Mouse (Mus musculus) common myeloid progenitor, adult 5-6 weeks (primary cell): Measurements from ENCODE around the gene Oasl2. TPM values are rescaled to one million over a fixed set of nuclear protein-coding genes. Genes with fewer than 3 reads are reported as not detected.
A peak's percentile ranks its signal among the peaks of the same experiment; 100 is the strongest.
"Not testable (repeated sequence)": the region's sequence is repeated elsewhere in the genome, so short reads cannot be mapped to it uniquely, and the experiment has no call there.

ENCODE experiments used
- ATAC-seq: replicated peaks from 2 replicates; pipeline ENCODE4 v1.8.0; 2016; ENCODE audit warnings: low read depth, mild to moderate bottlenecking, moderate TSS enrichment, inconsistent platforms; ENCODE audit not compliant: poor library complexity, severe bottlenecking
- total RNA-seq: library from RNA; stranded (forward); fragments of 200-1000, 187-1606 nt; gene quantifications from 2 replicates; pipeline ENCODE4 v1.2.3, GENCODE M21; 2017

Oasl2 gene
- 9.4 and 10.8 TPM in 2 replicates for total RNA-seq

DNA sequence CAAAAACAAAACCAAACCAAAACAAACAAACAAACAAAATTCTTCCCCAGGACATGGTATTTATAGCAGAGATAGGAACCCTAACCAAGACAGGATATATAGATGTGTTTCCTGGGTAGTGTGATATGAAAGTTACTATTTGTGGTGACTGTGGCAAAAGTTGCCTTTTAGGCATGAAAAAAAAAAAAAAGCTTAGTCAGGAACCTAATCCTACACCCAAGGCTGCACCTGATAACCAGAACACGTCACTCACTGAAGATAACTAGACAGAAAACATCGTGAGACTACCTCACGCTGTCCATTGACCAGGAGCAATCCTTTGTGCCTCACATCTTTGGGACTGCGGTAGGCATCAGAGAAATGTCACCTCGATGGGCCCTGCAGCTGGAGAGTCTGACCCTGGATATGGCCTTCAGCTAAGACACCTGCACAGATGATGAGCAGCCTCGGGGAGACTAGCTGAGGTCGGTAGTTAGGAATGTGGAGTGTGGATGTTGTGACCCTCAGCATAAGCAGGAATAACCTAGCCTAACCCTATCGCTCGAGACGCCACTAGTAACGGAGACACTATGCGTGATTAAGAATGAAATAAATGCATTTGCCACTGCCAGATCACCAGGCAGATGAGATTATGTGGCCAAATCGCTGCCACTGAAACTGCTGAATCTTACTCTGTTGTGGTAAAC, at the start of gene Oasl2:
Gene Oasl2, plus strand, starts transcription at position 249 of the 686 bp plus-strand sequence.
- peak; percentile 60 for ATAC-seq

DNA sequence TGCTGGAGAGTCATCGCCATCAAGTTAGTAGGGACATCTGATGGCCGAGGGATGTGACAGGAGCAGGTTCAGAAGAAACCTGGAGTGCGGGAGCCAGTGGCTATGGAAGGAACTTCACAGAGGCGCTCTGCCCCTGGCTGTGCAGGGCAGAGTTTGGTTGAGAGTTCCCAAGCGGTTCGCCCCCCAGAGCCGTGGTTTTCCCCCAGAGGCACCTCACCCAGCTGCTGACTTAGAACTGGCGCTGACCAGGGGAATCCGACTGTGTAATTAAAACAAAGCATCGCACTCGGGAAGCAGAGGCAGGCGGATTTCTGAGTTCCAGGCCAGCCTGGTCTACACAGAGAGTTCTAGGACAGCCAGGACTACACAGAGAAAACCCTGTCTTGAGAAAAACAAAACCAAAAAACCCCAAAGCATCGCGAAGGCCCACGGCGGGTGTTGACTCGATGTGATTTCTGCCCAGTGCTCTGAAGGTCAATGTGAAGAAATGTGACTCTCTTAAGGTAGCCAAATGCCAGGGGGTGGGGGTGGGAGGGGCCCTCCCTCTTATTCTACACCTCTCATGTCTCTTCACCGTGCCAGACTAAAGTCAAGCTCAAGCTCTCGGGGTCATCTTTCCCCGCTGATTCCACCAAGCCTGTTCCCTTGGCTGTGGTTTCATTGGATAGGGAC, 45.0 kb upstream of the Oasl2 start:
- ATAC-seq = no peak

DNA sequence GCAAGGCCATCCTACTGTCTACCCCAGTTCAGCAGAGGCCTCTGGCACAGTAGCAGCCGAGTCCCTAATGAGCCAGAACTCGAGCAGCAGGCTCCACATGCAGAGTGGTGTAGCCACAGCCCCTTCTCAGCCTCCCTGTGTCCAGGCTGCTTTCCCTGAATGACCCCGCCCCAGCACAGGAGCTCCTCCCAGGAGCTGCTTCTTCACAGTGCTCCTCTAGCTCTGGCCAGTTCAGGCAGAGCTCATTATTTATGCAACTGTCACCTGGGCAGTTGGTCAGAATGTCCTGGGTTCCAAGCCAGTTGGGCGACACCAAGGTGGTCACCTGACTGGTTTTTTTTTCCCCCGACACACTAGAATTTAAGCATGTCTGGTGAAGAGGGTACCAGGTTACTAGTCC, 43.4 kb upstream of the Oasl2 start, which contains the start of gene 4930519G04Rik:
Gene 4930519G04Rik, plus strand, starts transcription at position 301 of the 400 bp plus-strand sequence.
- not testable (repeated sequence) for ATAC-seq

DNA sequence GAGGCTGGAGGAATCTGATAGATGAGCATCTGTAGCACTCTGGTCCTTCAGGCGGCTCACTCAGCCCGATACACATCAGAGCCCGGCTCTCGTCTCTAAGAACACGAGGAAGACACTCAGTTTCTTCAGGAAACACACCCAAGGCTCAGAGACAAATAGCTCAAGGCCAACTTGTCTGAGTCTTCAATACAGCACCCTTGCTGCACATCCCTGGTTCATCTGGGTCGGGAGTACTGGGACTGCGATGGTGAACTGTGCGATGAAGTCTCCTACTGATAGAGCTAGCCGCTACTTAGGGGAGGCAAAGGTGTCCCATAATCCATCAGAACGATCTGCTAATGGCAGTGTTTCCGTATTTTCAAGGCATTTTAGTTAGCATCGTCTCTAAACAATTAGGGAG, 38.2 kb upstream of the Oasl2 start, which contains the start of gene Gm9936:
Gene Gm9936, minus strand, starts transcription at position 101 of the 400 bp plus-strand sequence.
- no peak for ATAC-seq

GRCm38 (mm10) chr5:114859253-114859652, 37.5 kb upstream of the Oasl2 start:
- ATAC-seq = peak; percentile 80; the same call in 1 of the 2 replicates

DNA sequence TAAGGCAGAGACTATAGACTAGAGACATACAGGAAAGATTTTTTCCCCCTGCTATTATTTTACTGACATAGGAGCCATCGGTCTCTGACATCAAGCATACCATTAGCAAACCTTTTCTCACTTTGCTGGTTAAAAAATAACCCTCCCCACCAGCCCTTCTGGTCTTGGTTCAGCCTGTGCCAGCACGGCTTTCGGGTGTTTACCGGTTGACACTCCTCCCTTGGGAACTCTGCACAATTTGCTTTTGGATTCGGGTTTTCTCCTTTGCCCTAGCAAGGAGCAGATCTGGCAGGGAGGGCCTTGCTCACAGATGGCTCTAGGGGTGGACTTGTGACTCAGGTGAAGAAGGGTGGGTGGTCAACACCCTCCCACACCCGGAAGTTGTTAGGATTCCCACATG, 35.0 kb upstream of the Oasl2 start:
- no peak for ATAC-seq

- ATAC-seq = no peak
Measured at GRCm38 (mm10) chr5:114864813-114865212, 31.9 kb upstream of the Oasl2 start.

DNA sequence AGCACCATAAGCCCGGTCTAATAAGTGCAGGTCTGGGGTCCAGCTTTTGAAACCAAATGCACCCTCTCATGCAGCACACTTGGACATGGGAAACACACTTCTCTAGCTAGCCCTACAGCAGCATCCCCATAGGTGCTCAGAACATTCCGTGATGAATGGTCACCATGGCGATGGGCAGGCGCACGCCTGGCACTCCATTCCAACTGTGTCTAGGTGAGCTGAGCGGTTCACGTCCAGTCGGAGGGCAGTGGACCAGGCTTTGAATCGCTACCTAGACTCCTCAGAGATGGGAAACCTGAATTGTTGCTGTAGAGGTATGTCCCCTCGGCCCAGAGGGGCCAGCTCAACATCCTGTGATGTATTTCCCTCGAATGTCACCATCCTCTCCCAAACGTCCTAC, 31.5 kb upstream of the Oasl2 start:
- no peak for ATAC-seq

DNA sequence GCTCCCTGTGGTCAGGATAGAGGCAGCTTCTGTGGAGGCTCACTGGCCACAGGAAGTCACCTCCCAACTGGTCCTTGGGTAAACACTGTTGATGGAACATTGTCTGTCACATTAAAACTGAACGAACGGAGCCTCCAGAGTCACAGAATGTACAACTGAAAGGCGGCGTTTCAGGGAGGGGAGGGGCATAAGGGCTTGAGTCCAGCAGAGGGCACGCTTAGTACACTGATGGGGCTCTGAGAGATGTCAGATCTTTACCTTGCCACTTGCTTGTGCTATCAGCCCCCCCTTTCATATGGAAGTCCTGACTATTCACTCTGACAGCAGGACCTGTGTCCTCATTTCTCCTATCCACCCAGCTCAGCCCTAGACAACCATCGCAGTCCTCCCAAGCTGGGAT, 20.9 kb upstream of the Oasl2 start:
- 0 out of 2 replicates have a peak, but pooled peaks have one; percentile 58 for ATAC-seq

DNA sequence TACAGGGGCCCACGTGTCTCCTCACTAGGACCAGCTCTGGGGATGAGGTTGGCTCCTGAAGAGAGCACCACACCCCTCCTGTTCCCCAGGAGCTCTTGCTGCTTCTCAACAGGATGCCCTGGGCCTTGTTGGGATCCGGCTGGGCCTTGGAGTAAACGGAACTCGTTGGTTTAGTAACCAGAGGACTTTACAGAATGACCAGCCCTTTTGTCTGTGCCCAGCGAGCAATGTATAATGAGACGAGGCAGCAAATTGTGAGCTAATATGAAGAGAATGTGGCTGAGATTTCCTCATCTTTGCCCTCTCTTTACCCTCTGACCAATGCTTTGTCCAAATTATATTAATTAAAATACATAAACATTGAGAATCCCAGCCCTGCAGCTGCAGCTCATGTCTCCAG, 20.4 kb upstream of the Oasl2 start:
- no peak for ATAC-seq

- ATAC-seq = no peak
Measured at GRCm38 (mm10) chr5:114877487-114877886, 19.2 kb upstream of the Oasl2 start.

DNA sequence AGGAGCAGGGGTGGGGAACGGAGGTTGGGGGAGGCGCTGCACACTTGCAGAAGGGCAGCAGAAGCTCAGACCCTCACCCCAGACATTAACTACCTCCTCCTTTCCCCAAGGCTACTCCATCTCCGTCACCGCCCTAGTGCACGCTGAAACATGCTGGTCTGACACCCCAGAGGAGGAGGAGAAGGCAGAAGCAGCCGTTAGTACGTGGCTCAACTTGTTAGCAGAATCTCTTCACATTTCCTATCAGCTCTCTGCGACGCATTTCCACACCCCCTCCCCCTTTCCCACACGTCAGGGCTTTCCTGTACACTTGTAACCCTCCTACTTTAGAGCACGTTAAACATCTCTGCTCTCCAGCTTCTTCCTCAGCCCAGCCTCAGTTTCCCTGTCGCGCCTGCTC, 17.3 kb upstream of the Oasl2 start:
- ATAC-seq = no peak

GRCm38 (mm10) chr5:114882319-114882718, 14.4 kb upstream of the Oasl2 start:
- ATAC-seq = not testable (repeated sequence)

DNA sequence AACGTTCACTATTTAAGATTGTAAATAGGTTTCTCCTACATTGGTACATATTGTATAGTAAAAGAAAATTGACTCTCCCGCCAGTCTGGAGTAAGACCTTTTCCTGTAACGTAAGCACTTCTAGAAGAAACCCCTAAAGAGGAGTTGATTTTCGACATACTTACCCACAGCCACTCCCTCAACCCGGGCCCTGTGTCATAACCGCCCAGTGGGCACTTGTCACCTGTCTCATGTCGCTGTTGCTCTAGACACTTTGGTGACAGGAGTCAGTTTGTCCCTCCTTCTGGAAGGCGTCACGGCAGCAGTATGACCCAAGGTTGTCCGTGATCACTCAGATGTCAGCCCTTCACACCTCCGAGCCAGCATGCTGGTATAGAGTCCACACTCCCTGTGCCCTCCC, 13.7 kb upstream of the Oasl2 start:
- ATAC-seq = no peak

GRCm38 (mm10) chr5:114886801-114887200, 9.9 kb upstream of the Oasl2 start:
- ATAC-seq = no peak

DNA sequence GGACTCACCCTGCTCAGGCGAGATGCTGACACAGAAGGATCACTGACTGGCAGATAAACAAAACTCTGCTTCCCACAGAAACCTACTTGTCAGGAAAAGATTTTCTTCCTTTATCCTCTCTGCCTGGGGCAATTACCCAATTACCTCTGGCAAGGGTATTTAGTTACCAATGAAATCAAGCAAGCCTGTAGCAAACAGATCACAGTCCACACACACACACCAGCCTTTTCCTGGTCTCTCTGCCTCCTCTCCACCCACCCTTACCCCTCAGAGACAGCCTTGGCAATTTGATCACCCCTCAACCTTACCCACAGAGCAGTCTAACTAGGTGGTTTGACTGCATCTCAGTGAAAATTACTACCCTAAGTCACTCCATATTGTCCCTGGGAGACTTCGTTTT, 7.7 kb upstream of the Oasl2 start:
- ATAC-seq = no peak

DNA sequence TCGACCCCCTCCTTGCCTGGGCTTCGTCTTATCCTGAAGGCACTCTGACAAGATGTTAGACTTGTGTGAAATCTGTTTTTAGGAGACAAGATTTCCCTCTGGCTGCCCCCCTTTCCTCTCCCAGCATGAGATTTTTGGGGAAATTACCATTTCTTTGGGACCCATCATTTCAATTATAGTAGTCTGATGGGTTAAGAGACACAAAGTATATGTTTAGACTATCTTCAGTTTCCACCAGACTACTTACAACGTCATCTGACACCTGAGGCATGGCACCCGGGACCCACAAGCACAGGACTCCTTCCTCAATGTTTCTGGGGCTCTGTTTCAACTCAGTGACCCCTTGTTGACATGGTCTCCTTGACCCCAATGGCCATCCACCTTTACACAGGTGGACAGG, 1.2 kb upstream of the Oasl2 start:
- ATAC-seq = no peak

- peak; percentile 62 for ATAC-seq
Measured at GRCm38 (mm10) chr5:114897374-114897793, 648 bp downstream of the Oasl2 start.

- ATAC-seq = no peak
Measured at GRCm38 (mm10) chr5:114898857-114899256, 2.1 kb downstream of the Oasl2 start.

GRCm38 (mm10) chr5:114902413-114902812, 5.7 kb downstream of the Oasl2 start:
- ATAC-seq = peak; percentile 79

GRCm38 (mm10) chr5:114908598-114909305, 12.0 kb downstream of the Oasl2 start:
- no peak for ATAC-seq
